Mouse (Mus musculus) hindbrain, postnatal 0 days (tissue): ENCODE measurements around the gene Tmprss7. TPM values are rescaled to one million over a fixed set of nuclear protein-coding genes. Genes with fewer than 3 reads are reported as not detected.

ENCODE experiments used
- ATAC-seq: fragments of 200-750 bp; cut with Nextera tagmentation; 2 replicates; pipeline ENCODE4 v1.8.0; 2017; ENCODE audit warnings: mild to moderate bottlenecking, moderate TSS enrichment, moderate library complexity
- DNase-seq: peaks from one replicate; pipeline ENCODE4 v3.0.0-alpha.2; 2015; ENCODE audit warnings: low spot score
- H3K27ac ChIP-seq: fragments of 300-500 bp; sonication (generic); 2 replicates; pipeline ENCODE4 v1.5.1; 2014; ENCODE audit warnings: mild to moderate bottlenecking
- H3K27me3 ChIP-seq: fragments of 300-500 bp; sonication (generic); 2 replicates; pipeline ENCODE4 v1.6.1; 2014; ENCODE audit warnings: low read length, mixed read lengths; ENCODE audit not compliant: insufficient read depth
- H3K36me3 ChIP-seq: fragments of 300-500 bp; sonication (generic); 2 replicates; pipeline ENCODE4 v1.6.1; 2014; ENCODE audit warnings: low read length, mixed read lengths; ENCODE audit not compliant: insufficient read depth
- H3K4me1 ChIP-seq: fragments of 300-500 bp; sonication (generic); 2 replicates; pipeline ENCODE4 v1.6.1; 2014; ENCODE audit warnings: antibody characterized with exemption, low read length, mixed read lengths; ENCODE audit not compliant: insufficient read depth
- H3K4me2 ChIP-seq: fragments of 300-500 bp; sonication (generic); 2 replicates; pipeline ENCODE4 v1.6.1; 2014; ENCODE audit warnings: low read depth, mild to moderate bottlenecking, low read length, moderate library complexity, mixed read lengths
- H3K4me3 ChIP-seq: fragments of 300-500 bp; sonication (generic); 2 replicates; pipeline ENCODE4 v1.5.1; 2014; ENCODE audit warnings: low read length
- H3K9ac ChIP-seq: fragments of 300-500 bp; sonication (generic); replicated peaks from 2 replicates; pipeline ENCODE4 v1.6.1; 2014; ENCODE audit warnings: mild to moderate bottlenecking, low read length, moderate library complexity, mixed read lengths
- H3K9me3 ChIP-seq: fragments of 300-500 bp; sonication (generic); 2 replicates; pipeline ENCODE4 v1.6.1; 2016; ENCODE audit warnings: low read length, mixed read lengths
- CTCF ChIP-seq: IDR thresholded peaks from 2 replicates; pipeline ENCODE4 v1.5.1; 2016; ENCODE audit warnings: antibody characterized with exemption, control low read depth, low read depth
- whole genome bisulfite sequencing: fragments of 180-500 bp; shearing (Covaris S2); extraction: QIAGEN DNeasy Blood & Tissue Kit; methylation state at CpG from one replicate; pipeline ENCODE4 v1.1.7; 2014; 5-methylcytosine and 5-hydroxymethylcytosine counted together
- polyA plus RNA-seq: library from polyadenylated mRNA; unstranded; fragments of >200 nt; fragmentation: Nextera tagmentation; extraction: Ambion mirVana; gene quantifications from 2 replicates; pipeline ENCODE4 v1.2.1, GENCODE M21; 2015
- total RNA-seq: library from RNA; depleted of rRNA; stranded (reverse); fragments of >200 nt; gene quantifications from 2 replicates; pipeline ENCODE4 v1.2.3, GENCODE M21; 2014

Gene Tmprss7
- total and polyA plus RNA-seq, 2 experiments from 2014 or later = 0.59 to 0.73 TPM

- H3K9me3 ChIP-seq = no peaks in the 10 kb centered on the region
- H3K9ac ChIP-seq = no peak overlapping the region; the same call in 1 of the 2 replicates
- H3K36me3 ChIP-seq = no peaks in the 10 kb centered on the region
- H3K4me1 ChIP-seq = peaks cover 4% of the 10 kb centered on the region; the same call in 1 of the 2 replicates
- DNase-seq (no peak), ATAC-seq (no peak)
- no peaks in the 10 kb centered on the region for H3K27me3 ChIP-seq
- peak overlapping the region; percentile 34 for H3K4me3 ChIP-seq
- 18% methylated on average over 17 of the region's 17 CpGs for WGBS
- TF ChIP-seq CTCF = no peak; the same call in 1 of the 2 replicates
- peak overlapping the region; percentile 62 for H3K4me2 ChIP-seq
- no peak overlapping the region for H3K27ac ChIP-seq
Measured at GRCm38 (mm10) chr16:45653009-45653933, 40.2 kb downstream of the Tmprss7 start.

- H3K36me3 ChIP-seq = no peaks in the 10 kb centered on the region
- H3K4me1 ChIP-seq = peaks cover 4% of the 10 kb centered on the region; the same call in 1 of the 2 replicates
- H3K27ac ChIP-seq = no peak overlapping the region
- H3K9me3 ChIP-seq = no peaks in the 10 kb centered on the region
- ATAC-seq (no peak), DNase-seq (no peak)
- H3K4me2 ChIP-seq = no peak overlapping the region
- no peaks in the 10 kb centered on the region for H3K27me3 ChIP-seq
- no peak for TF ChIP-seq CTCF
- 84% methylated on average over 2 of the region's 2 CpGs for WGBS
- no peak overlapping the region for H3K9ac ChIP-seq
- no peak overlapping the region for H3K4me3 ChIP-seq
Measured at GRCm38 (mm10) chr16:45651497-45651896, 42.0 kb downstream of the Tmprss7 start.

- H3K4me2 ChIP-seq = no peak overlapping the region
- 73% methylated on average over 6 of the region's 6 CpGs for WGBS
- no peak overlapping the region for H3K4me3 ChIP-seq
- H3K36me3 ChIP-seq = no peaks in the 10 kb centered on the region
- DNase-seq = no peak
- H3K27ac ChIP-seq = no peak overlapping the region
- no peaks in the 10 kb centered on the region for H3K27me3 ChIP-seq
- no peak for TF ChIP-seq CTCF
- no peak for ATAC-seq
- no peaks in the 10 kb centered on the region for H3K9me3 ChIP-seq
- no peak overlapping the region for H3K9ac ChIP-seq
- no peaks in the 10 kb centered on the region for H3K4me1 ChIP-seq
Measured at GRCm38 (mm10) chr16:45644380-45644779, 49.1 kb downstream of the Tmprss7 start.

- ATAC-seq = no peak
Measured at GRCm38 (mm10) chr16:45643944-45644343, 49.5 kb downstream of the Tmprss7 start.

GRCm38 (mm10) chr16:45641301-45641700 lies 52.2 kb downstream of the Tmprss7 start:
- Histone ChIP-seq H3K36me3 (no peaks in the 10 kb centered on the region), H3K9ac (no peak overlapping the region), H3K27me3 (no peaks in the 10 kb centered on the region), H3K4me2 (no peak overlapping the region), H3K4me3 (no peak overlapping the region), H3K4me1 (no peaks in the 10 kb centered on the region), H3K27ac (no peak overlapping the region), H3K9me3 (no peaks in the 10 kb centered on the region)
- TF ChIP-seq CTCF = no peak
- DNase-seq (no peak), ATAC-seq (no peak)
- WGBS = 57% methylated on average over 3 of the region's 3 CpGs

More at GRCm38 (mm10) chr16:45643944-45644343, 49.5 kb downstream of the Tmprss7 start:
- H3K27me3 ChIP-seq = no peaks in the 10 kb centered on the region
- no peak overlapping the region for H3K9ac ChIP-seq
- H3K4me2 ChIP-seq = no peak overlapping the region
- WGBS = 94% methylated on average over 3 of the region's 3 CpGs
- no peak overlapping the region for H3K27ac ChIP-seq
- no peaks in the 10 kb centered on the region for H3K4me1 ChIP-seq
- DNase-seq = no peak
- H3K9me3 ChIP-seq = no peaks in the 10 kb centered on the region
- TF ChIP-seq CTCF = no peak
- no peaks in the 10 kb centered on the region for H3K36me3 ChIP-seq
- H3K4me3 ChIP-seq = no peak overlapping the region

GRCm38 (mm10) chr16:45640070-45640762 lies 53.2 kb downstream of the Tmprss7 start:
- WGBS = 84% methylated on average over 10 of the region's 10 CpGs
- DNase-seq (no peak), ATAC-seq (no peak)
- Histone ChIP-seq H3K36me3 (no peaks in the 10 kb centered on the region), H3K4me3 (no peak overlapping the region), H3K4me1 (no peaks in the 10 kb centered on the region), H3K27ac (no peak overlapping the region), H3K27me3 (no peaks in the 10 kb centered on the region), H3K4me2 (no peak overlapping the region), H3K9ac (no peak overlapping the region), H3K9me3 (no peaks in the 10 kb centered on the region)
- no peak for TF ChIP-seq CTCF
